Mouse (Mus musculus) kidney, embryonic 15.5 days (tissue): ENCODE results near the gene Glt1d1. TPM values are rescaled to one million over a fixed set of nuclear protein-coding genes. Genes with fewer than 3 reads are reported as not detected.
"Not testable (repeated sequence)": the region's sequence is repeated elsewhere in the genome, so short reads cannot be mapped to it uniquely, and the experiment has no call there.

Source experiments
- ATAC-seq: fragments of 200-750 bp; cut with Nextera tagmentation; replicated peaks from 2 replicates; pipeline ENCODE4 v1.8.0; 2017; ENCODE audit warnings: moderate TSS enrichment; ENCODE audit not compliant: low FRiP score
- H3K27ac ChIP-seq: fragments of 300-500 bp; sonication (generic); 2 replicates; pipeline ENCODE4 v1.5.1; 2015; ENCODE audit warnings: mild to moderate bottlenecking, inconsistent platforms
- H3K27me3 ChIP-seq: fragments of 300-500 bp; sonication (generic); 2 replicates; pipeline ENCODE4 v1.6.1; 2015; ENCODE audit warnings: inconsistent platforms
- H3K36me3 ChIP-seq: fragments of 300-500 bp; sonication (generic); 2 replicates; pipeline ENCODE4 v1.6.1; 2015; ENCODE audit warnings: inconsistent platforms
- H3K4me1 ChIP-seq: fragments of 300-500 bp; sonication (generic); 2 replicates; pipeline ENCODE4 v1.6.1; 2015; ENCODE audit warnings: inconsistent platforms
- H3K4me2 ChIP-seq: fragments of 300-500 bp; sonication (generic); 2 replicates; pipeline ENCODE4 v1.6.1; 2015; ENCODE audit warnings: moderate library complexity, mild to moderate bottlenecking, inconsistent platforms
- H3K4me3 ChIP-seq: fragments of 300-500 bp; sonication (generic); replicated peaks from 2 replicates; pipeline ENCODE4 v1.5.1; 2015; ENCODE audit warnings: mild to moderate bottlenecking, inconsistent platforms
- H3K9ac ChIP-seq: fragments of 300-500 bp; sonication (generic); 2 replicates; pipeline ENCODE4 v1.6.1; 2015; ENCODE audit warnings: mild to moderate bottlenecking, inconsistent platforms
- H3K9me3 ChIP-seq: fragments of 300-500 bp; sonication (generic); replicated peaks from 2 replicates; pipeline ENCODE4 v1.6.1; 2016; ENCODE audit warnings: inconsistent platforms
- WGBS: fragments of 180-500 bp; shearing (Covaris S2); methylation state at CpG from one replicate; pipeline ENCODE4 v1.1.7; 2015; ENCODE audit warnings: mixed read lengths; 5-methylcytosine and 5-hydroxymethylcytosine counted together
- polyA plus RNA-seq: library from polyadenylated mRNA; unstranded; fragments of >200 nt; fragmentation: Nextera tagmentation; extraction: Ambion mirVana; gene quantifications from 2 replicates; pipeline ENCODE4 v1.2.1, GENCODE M21; 2015

Gene Glt1d1
- polyA plus RNA-seq, 1 experiment from 2014 or later, result 0.36 TPM

DNA sequence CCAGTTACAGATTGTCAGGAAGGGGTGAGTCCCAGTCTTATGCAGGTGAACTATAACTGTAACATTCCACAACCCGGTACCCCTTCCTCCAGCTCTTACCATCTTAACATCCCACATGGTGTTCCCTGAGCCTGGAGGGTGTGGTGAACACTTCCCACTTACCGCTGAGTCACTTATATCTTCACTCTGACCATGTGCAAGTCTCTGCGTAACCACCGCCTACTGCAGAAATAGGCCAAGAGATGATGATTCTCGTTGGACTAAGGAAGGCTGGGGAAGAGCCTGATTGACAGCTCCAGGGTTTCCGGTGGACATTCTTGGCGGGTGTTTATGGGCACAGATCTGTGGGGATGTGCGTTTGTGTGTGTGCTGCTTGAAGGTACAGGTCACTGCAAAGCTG is 73.9 kb downstream of the Glt1d1 start:
- H3K27ac ChIP-seq, result no peak overlapping the region
- H3K4me2 ChIP-seq, result no peak overlapping the region
- H3K36me3 ChIP-seq, result no peaks in the 10 kb centered on the region
- H3K4me3 ChIP-seq, result no peak overlapping the region
- no peak overlapping the region for H3K9ac ChIP-seq
- no peaks in the 10 kb centered on the region for H3K4me1 ChIP-seq
- no peaks in the 10 kb centered on the region for H3K27me3 ChIP-seq
- 92% methylated on average over 8 of the region's 8 CpGs for WGBS
- no peaks in the 10 kb centered on the region for H3K9me3 ChIP-seq
- no peak for ATAC-seq

DNA sequence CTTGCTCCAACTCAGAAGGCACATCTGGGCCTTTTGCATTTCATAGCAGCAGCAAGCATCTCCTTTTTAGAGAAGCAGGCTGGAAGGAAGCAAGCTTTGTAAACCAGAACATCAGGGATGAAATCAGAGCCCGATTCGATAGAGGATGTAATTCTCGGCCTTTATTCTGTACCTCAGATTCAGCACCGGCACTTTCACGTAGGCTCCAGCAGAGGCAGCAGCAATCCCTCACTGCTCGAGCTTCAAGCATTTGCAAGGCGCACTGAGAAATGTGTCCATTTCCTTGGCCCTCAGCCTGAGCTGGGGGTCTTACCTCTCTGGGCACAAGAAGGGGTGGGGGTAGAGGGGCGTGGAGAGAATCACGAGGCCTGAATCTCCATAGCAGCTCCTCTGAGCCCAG is 76.1 kb downstream of the Glt1d1 start:
- H3K27me3 ChIP-seq, result no peaks in the 10 kb centered on the region
- H3K36me3 ChIP-seq, result no peaks in the 10 kb centered on the region
- H3K9ac ChIP-seq, result no peak overlapping the region
- no peak overlapping the region for H3K27ac ChIP-seq
- no peak for ATAC-seq
- 77% methylated on average over 9 of the region's 9 CpGs for WGBS
- no peaks in the 10 kb centered on the region for H3K9me3 ChIP-seq
- no peak overlapping the region for H3K4me3 ChIP-seq
- no peak overlapping the region for H3K4me2 ChIP-seq
- H3K4me1 ChIP-seq, result no peaks in the 10 kb centered on the region

DNA sequence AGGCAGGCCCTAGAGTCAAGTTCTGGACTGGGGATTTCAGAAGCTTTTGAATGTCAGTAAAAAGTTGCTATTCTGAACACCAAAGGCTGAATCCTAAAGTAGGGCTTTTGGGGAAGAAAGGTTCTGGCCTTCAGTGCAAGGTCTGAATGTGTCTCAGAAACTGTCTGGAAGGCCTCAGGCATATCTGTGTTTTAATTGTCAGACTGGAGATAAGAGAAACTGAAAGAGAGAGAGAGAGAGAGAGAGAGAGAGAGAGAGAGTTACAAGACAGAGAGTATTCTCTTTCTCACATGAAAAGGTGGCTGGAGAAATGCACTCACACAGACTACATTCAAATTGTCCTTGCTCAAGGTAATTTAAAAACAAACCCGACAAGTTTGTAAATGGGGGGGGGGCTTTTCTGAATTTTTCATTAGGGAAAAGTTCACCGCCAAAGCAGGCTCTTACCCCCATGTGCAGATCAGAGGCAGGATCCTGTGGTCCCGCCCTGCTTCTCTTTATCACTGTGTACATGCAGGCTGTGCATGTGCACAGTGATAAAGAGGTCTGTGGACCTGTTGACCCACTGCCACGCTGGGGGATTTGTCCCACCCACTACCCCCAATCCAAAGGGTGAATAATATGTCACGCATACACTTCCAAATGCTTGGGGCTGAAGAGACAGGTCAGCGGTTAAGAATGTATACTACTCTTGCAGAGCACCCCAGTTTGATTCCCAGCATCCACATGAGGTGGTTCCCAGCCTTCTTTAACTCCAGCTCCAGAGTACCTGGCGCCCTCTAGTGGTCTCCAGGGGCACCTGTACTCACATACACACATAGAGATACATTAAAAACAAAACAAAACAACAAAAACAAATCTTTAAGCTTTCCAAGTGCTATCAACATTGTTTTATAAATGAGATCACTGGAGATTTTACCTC is 83.0 kb downstream of the Glt1d1 start:
- Histone ChIP-seq H3K4me2 (no peak overlapping the region), H3K36me3 (no peaks in the 10 kb centered on the region), H3K27me3 (no peaks in the 10 kb centered on the region), H3K4me3 (no peak overlapping the region), H3K4me1 (no peaks in the 10 kb centered on the region), H3K27ac (no peak overlapping the region), H3K9me3 (no peaks in the 10 kb centered on the region), H3K9ac (no peak overlapping the region)
- WGBS, result 77% methylated on average over 7 of the region's 7 CpGs
- ATAC-seq, result no peak

- Histone ChIP-seq H3K4me3 (peak overlapping the region; percentile 22), H3K27me3 (no peaks in the 10 kb centered on the region), H3K36me3 (no peaks in the 10 kb centered on the region), H3K27ac (no peak overlapping the region), H3K4me1 (0 out of 2 replicates have a peak, but pooled peaks cover 5% of the 10 kb centered on the region), H3K9ac (no peak overlapping the region), H3K9me3 (no peaks in the 10 kb centered on the region), H3K4me2 (peak overlapping the region; percentile 48)
- ATAC-seq, result peak; percentile 81
- 32% methylated on average over 15 of the region's 15 CpGs for WGBS
These were observed 88.7 kb downstream of the Glt1d1 start for GRCm38 (mm10) chr5:127720591-127721379.

DNA sequence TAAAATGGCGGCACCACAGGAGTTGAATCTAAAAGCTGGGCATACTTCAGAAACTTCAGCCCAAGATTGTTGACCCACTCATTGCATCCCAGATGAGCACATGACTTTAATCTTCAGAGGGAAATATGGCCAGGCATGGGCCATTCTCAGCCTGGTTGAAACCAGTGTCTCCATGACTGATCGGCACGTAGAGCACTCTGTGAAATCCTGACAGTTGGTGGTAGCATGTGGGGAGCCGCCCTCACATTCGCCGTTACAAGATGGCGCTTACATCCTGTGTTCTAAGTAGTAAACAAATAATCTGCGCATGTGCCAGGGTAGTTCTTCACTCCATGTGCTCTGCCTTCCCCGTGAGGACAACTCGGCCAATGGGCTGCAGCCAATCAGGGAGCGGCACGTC is 90.1 kb downstream of the Glt1d1 start:
- not testable (repeated sequence) for H3K9ac ChIP-seq, H3K4me1 ChIP-seq, H3K27me3 ChIP-seq, H3K9me3 ChIP-seq, ATAC-seq, H3K4me2 ChIP-seq, H3K4me3 ChIP-seq, H3K27ac ChIP-seq, H3K36me3 ChIP-seq
- WGBS, result 97% methylated on average over 12 of the region's 12 CpGs

GRCm38 (mm10) chr5:127730351-127730750 is 98.3 kb downstream of the Glt1d1 start:
- 98% methylated on average over 2 of the region's 2 CpGs for WGBS
- ATAC-seq, result no peak
- Histone ChIP-seq H3K9me3 (no peaks in the 10 kb centered on the region), H3K27ac (no peak overlapping the region), H3K4me1 (no peaks in the 10 kb centered on the region), H3K9ac (no peak overlapping the region), H3K27me3 (no peaks in the 10 kb centered on the region), H3K4me2 (no peak overlapping the region), H3K36me3 (no peaks in the 10 kb centered on the region), H3K4me3 (no peak overlapping the region)

- H3K27me3 ChIP-seq, result no peaks in the 10 kb centered on the region
- WGBS, result 83% methylated on average over 16 of the region's 16 CpGs
- no peak overlapping the region for H3K27ac ChIP-seq
- H3K4me3 ChIP-seq, result no peak overlapping the region
- H3K4me2 ChIP-seq, result no peak overlapping the region
- ATAC-seq, result no peak
- no peak overlapping the region for H3K9ac ChIP-seq
- H3K4me1 ChIP-seq, result no peaks in the 10 kb centered on the region
- no peaks in the 10 kb centered on the region for H3K36me3 ChIP-seq
- H3K9me3 ChIP-seq, result no peaks in the 10 kb centered on the region
These were observed 109.3 kb downstream of the Glt1d1 start for GRCm38 (mm10) chr5:127741331-127741730.

- 92% methylated on average over 3 of the region's 3 CpGs for WGBS
- H3K9ac ChIP-seq, result not testable (repeated sequence)
These were observed 117.5 kb downstream of the Glt1d1 start for GRCm38 (mm10) chr5:127749540-127749939.

DNA sequence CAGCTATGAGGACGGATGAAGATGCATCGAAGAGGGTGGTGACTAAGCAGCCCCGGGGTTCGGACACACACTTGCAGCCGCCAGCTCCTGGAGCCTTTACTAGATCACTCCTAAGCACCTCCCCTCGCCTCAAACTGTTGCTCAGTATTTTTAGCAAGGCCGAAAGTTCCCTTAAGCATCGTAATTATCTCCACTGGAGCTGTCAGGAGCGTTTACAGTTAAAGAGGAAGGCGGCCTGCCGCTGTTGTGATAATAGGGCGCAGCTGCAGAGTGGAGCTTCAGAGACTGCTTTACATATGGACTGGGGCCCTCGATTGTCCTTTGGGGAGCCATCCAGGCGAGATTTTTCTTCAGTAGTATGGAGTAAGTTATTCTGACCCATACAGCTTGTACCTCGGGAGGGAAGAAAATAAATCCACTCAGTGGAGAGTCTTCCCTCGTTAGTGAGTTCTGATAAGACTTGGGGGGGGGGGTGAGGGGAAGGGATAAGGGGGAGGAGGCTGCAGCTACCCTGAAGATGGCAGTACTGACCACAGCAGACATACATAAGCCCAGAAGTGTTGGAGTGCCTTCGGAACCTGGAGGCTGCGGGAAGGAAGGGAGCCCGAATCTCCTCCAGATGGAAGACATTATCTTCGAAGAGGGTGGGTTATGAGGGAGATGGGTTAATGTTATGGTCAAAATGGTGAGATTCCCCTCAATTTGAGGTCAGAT is 119.4 kb downstream of the Glt1d1 start:
- no peaks in the 10 kb centered on the region for H3K27me3 ChIP-seq
- no peaks in the 10 kb centered on the region for H3K36me3 ChIP-seq
- peak overlapping the region; percentile 18; the same call in 1 of the 2 replicates for H3K4me2 ChIP-seq
- no peak overlapping the region for H3K9ac ChIP-seq
- 19% methylated on average over 20 of the region's 20 CpGs for whole genome bisulfite sequencing
- no peak overlapping the region for H3K4me3 ChIP-seq
- no peak overlapping the region for H3K27ac ChIP-seq
- no peaks in the 10 kb centered on the region for H3K9me3 ChIP-seq
- no peaks in the 10 kb centered on the region for H3K4me1 ChIP-seq
- ATAC-seq, result peak; percentile 62

More at GRCm38 (mm10) chr5:127749540-127749939, 117.5 kb downstream of the Glt1d1 start:
- not testable (repeated sequence) for H3K4me2 ChIP-seq, H3K27me3 ChIP-seq, H3K36me3 ChIP-seq, H3K9me3 ChIP-seq, H3K4me1 ChIP-seq, H3K4me3 ChIP-seq, H3K27ac ChIP-seq, ATAC-seq

DNA sequence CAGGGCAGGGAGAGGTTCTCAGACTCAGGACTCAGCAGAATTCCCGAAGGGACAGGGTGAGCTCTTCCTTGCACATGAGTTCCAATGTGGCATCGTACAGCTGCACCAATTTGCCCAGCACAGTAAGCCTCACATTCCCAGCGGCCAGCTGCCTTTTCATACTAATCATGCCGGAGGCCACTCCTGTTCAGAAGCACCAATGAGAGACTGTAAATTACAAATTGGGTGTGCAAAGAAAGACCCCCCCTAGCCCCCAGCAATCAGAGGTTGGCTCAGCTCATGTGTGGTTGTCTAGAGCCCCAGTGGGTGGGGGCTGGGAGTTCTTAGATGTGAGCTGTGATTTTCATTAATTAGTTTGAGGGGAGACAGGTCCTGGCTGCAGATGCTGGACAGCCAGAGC is 123.5 kb downstream of the Glt1d1 start:
- no peaks in the 10 kb centered on the region for H3K9me3 ChIP-seq

DNA sequence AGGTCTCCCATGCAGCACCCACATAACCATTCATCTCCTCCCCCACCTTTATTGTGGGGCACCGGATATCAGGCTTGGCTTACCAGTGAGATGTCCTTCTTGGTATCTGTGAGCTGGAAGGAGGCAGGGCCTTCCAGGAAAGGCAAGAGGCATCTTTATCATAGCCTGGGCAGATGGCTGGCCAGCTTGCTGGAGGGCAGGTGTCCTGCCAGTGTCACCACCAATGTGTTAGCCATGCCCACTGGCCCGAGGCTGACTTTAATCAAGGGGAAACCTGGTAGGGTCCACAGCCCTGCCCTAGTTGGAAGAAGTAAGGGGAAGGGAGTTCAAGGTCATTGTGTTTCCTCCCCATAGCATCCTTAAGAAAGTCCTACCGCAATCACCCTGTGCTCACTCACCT is 123.9 kb downstream of the Glt1d1 start:
- no peaks in the 10 kb centered on the region for H3K36me3 ChIP-seq
- H3K27ac ChIP-seq, result no peak overlapping the region
- no peak overlapping the region for H3K9ac ChIP-seq
- no peaks in the 10 kb centered on the region for H3K27me3 ChIP-seq
- no peaks in the 10 kb centered on the region for H3K9me3 ChIP-seq
- H3K4me2 ChIP-seq, result no peak overlapping the region
- H3K4me1 ChIP-seq, result no peaks in the 10 kb centered on the region
- H3K4me3 ChIP-seq, result no peak overlapping the region
- WGBS, result 82% methylated on average over 3 of the region's 3 CpGs
- ATAC-seq, result no peak

More for the DNA sequence above, 123.5 kb downstream of the Glt1d1 start:
- Histone ChIP-seq H3K36me3 (no peaks in the 10 kb centered on the region), H3K4me1 (no peaks in the 10 kb centered on the region), H3K9ac (no peak overlapping the region), H3K27ac (no peak overlapping the region), H3K4me2 (no peak overlapping the region), H3K27me3 (no peaks in the 10 kb centered on the region), H3K4me3 (no peak overlapping the region)
- WGBS, result 80% methylated on average over 4 of the region's 4 CpGs
- ATAC-seq, result no peak
